Comparison of ENCODE assay signal across 8 mouse cellular contexts in the genomic region with DNA sequence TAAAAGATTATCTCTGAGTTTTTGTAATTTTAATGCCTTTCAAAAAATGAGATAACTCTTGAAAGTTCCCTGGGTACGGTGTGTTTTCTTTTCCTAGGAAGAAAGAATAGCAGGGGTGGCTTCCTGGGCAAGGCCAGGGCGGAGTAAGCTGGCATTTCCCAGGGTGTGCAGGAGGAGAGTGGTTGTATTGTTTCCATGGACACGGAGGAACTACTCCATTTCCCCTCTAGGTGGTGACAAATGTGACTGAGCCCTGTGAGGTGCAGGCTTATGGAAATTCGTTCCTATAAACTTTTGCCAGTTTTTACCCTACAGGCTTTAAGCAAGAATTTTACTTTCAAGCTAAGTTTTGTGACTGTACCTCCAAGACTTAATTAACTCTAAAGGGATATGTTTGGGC. TPM values are rescaled to one million over a fixed set of nuclear protein-coding genes. Genes with fewer than 3 reads are reported as not detected.
A peak's percentile ranks its signal among the peaks of the same experiment; 100 is the strongest.
DNase-seq lines count a peak whose midpoint lies in the region; ATAC-seq and TF ChIP-seq lines count a peak whose summit lies in the region.
"Had no signal": no experiment of that assay in that cellular context is flagged by ENCODE, and none has a peak within 500 bp of the region (broad histone marks: within the 10 kb centered on the region; RNA-seq: fewer than 3 reads in every experiment).

No protein-coding gene starts in this region.

- no peaks in the 10 kb centered on the region for H3K9me3 ChIP-seq in ES-Bruce4 (replicated peaks; ENCODE audit: control insufficient read depth, insufficient read depth, low read length, poor library complexity, severe bottlenecking)
- no peaks in the 10 kb centered on the region for H3K9me3 ChIP-seq in hindbrain, embryonic 14.5 days (ENCODE audit: control insufficient read depth, low read length)
- H3K9me3 ChIP-seq in midbrain, embryonic 15.5 days: no peaks in the 10 kb centered on the region

- H3K4me2 ChIP-seq in hindbrain, embryonic 14.5 days (replicated peaks): peak overlapping the region; percentile 58; the same call in 1 of the 2 replicates
- no peak overlapping the region for H3K4me2 ChIP-seq in midbrain, embryonic 15.5 days

- peaks cover 6% of the 10 kb centered on the region for H3K4me1 ChIP-seq in ES-Bruce4 (ENCODE audit: control insufficient read depth, insufficient read depth, low read length)
- peaks cover 8% of the 10 kb centered on the region; the same call in 1 of the 2 replicates for H3K4me1 ChIP-seq in hindbrain, embryonic 14.5 days (replicated peaks; ENCODE audit: control insufficient read depth, insufficient read depth, low read length)
- H3K4me1 ChIP-seq in midbrain, embryonic 15.5 days: peaks cover 13% of the 10 kb centered on the region

- 27% methylated on average over 4 of the region's 4 CpGs for WGBS in hindbrain, embryonic 14.5 days
- 23% methylated on average over 4 of the region's 4 CpGs for WGBS in midbrain, embryonic 15.5 days

- no peak overlapping the region for H3K4me3 ChIP-seq in ES-Bruce4 (ENCODE audit: low read depth, low read length)
- no peak overlapping the region for H3K4me3 ChIP-seq in hindbrain, embryonic 14.5 days (replicated peaks; ENCODE audit: low read length)
- H3K4me3 ChIP-seq in left cerebral cortex, adult 2 months: peak overlapping the region; percentile 58
- H3K4me3 ChIP-seq in midbrain, embryonic 15.5 days: no peak overlapping the region

- H3K9ac ChIP-seq in ES-Bruce4 (ENCODE audit: low read depth, poor library complexity, severe bottlenecking): no peak overlapping the region
- H3K9ac ChIP-seq in hindbrain, embryonic 14.5 days: no peak overlapping the region
- H3K9ac ChIP-seq in midbrain, embryonic 15.5 days: no peak overlapping the region

- TF ChIP-seq POLR2A in ES-Bruce4 (IDR thresholded peaks at IDR 0.05; ENCODE audit: insufficient read depth, low read length): no peak

- peak; percentile 68 for DNase-seq in ZHBTc4 (ENCODE audit: low read depth, low spot score)
- DNase-seq in forelimb bud, embryonic 11.5 days (ENCODE audit: low read depth, low spot score): peak; percentile 59
- DNase-seq in hindbrain, embryonic 14.5 days (ENCODE audit: low spot score): peak; percentile 70
- peak; percentile 53 to 57 for DNase-seq in left cerebral cortex, adult 2 months (ENCODE audit: extremely low spot score in 1 of 2, low spot score in 2 of 2)
- no peak for DNase-seq in ovary, postnatal 14 days (ENCODE audit: low spot score)

- intact Hi-C loops in left cerebral cortex, adult 2 months (cut with DNase I): loop anchor here (5.0 kb wide), 2 partner anchors 59 to 96 kb away; no protein-coding TSS in a partner anchor

- H3K27me3 ChIP-seq in ES-Bruce4 (ENCODE audit: control insufficient read depth, insufficient read depth, low read length, poor library complexity, severe bottlenecking): peaks cover 2% of the 10 kb centered on the region; the same call in 1 of the 2 replicates
- no peaks in the 10 kb centered on the region for H3K27me3 ChIP-seq in hindbrain, embryonic 14.5 days (ENCODE audit: control insufficient read depth, insufficient read depth, low read length)
- no peaks in the 10 kb centered on the region for H3K27me3 ChIP-seq in midbrain, embryonic 15.5 days (replicated peaks)

- H3K27ac ChIP-seq in ES-Bruce4 (ENCODE audit: insufficient read depth, low read length): no peak overlapping the region
- H3K27ac ChIP-seq in hindbrain, embryonic 14.5 days: no peak overlapping the region
- peak overlapping the region; percentile 92 for H3K27ac ChIP-seq in left cerebral cortex, adult 2 months
- no peak overlapping the region for H3K27ac ChIP-seq in midbrain, embryonic 15.5 days

- no peak for TF ChIP-seq EP300 in ES-Bruce4 (IDR thresholded peaks at IDR 0.05; ENCODE audit: insufficient read depth, low read depth, low read length)

- peak; percentile 5 for TF ChIP-seq CTCF in ES-Bruce4 (IDR thresholded peaks at IDR 0.05; ENCODE audit: low read depth, low read length)
- TF ChIP-seq CTCF in left cerebral cortex, adult 2 months (IDR thresholded peaks at IDR 0.05): peak; percentile 71

- H3K36me3 ChIP-seq in ES-Bruce4 (ENCODE audit: control insufficient read depth, insufficient read depth, low read length, poor library complexity, severe bottlenecking): no peaks in the 10 kb centered on the region
- no peaks in the 10 kb centered on the region for H3K36me3 ChIP-seq in hindbrain, embryonic 14.5 days (replicated peaks; ENCODE audit: control insufficient read depth, insufficient read depth)
- no peaks in the 10 kb centered on the region for H3K36me3 ChIP-seq in midbrain, embryonic 15.5 days (replicated peaks)

- peak; percentile 65 for ATAC-seq in hindbrain, embryonic 14.5 days (ENCODE audit: low FRiP score)
- peak; percentile 80 for ATAC-seq in midbrain, embryonic 15.5 days (replicated peaks)

RNA-seq across cellular contexts. Expression of a gene that starts 1.8 kb away (rescaled TPM):
- polyA plus RNA-seq in ES-Bruce4 (2011; ENCODE audit: insufficient read depth, insufficient read length, low read depth, missing spikeins): not detected in 2 replicates
- polyA plus RNA-seq in hindbrain, embryonic 14.5 days (2014; fragmentation: Nextera tagmentation; extraction: Ambion mirVana): not detected in 2 replicates
- total RNA-seq in left cerebral cortex, adult 2 months (2021): not detected
- polyA plus RNA-seq in midbrain, embryonic 15.5 days (2015; fragmentation: Nextera tagmentation; extraction: Ambion mirVana): not detected in 2 replicates
- total RNA-seq: layer of hippocampus, postnatal 36 days had no signal

RNA-seq across cellular contexts. Expression of a gene that starts 2.6 kb away (rescaled TPM):
- polyA plus RNA-seq in ES-Bruce4 (2011; ENCODE audit: insufficient read depth, insufficient read length, low read depth, missing spikeins): not detected in 2 replicates
- 9.5 and 11.2 TPM in 2 replicates for polyA plus RNA-seq in hindbrain, embryonic 14.5 days (2014; fragmentation: Nextera tagmentation; extraction: Ambion mirVana)
- 10 to 100 TPM; 21.6 to 23.6 TPM for total RNA-seq in left cerebral cortex, adult 2 months (2021)
- polyA plus RNA-seq in midbrain, embryonic 15.5 days (2015; fragmentation: Nextera tagmentation; extraction: Ambion mirVana): 9.8 and 10.5 TPM in 2 replicates

Comparison
In these comparisons a context has a peak if more than half of its experiments do, and no peak if none do; other contexts are left out.
1. RNA of a gene that starts 2.6 kb away (polyA plus RNA-seq): 9.8 to 10.5 TPM in midbrain, embryonic 15.5 days and 9.5 to 11.2 TPM in hindbrain, embryonic 14.5 days; not detected in ES-Bruce4; every median in the first group is over 10 times any median in the second.